Mouse (Mus musculus) c-Kit-positive CD71-positive TER-119-negative erythroid progenitor cells, embryonic 14.5 days (primary cell): ENCODE measurements around the gene Cblb.

Source experiments
- DNase-seq: peaks from one replicate; pipeline ENCODE4 v3.0.0-alpha.2; 2013; ENCODE audit warnings: low read depth

The Cblb gene

GRCm38 (mm10) chr16:52132808-52133490, 101.9 kb downstream of the Cblb start:
- no peak for DNase-seq

- DNase-seq, result no peak
Observed at GRCm38 (mm10) chr16:52134631-52135227, 103.7 kb downstream of the Cblb start.

- no peak for DNase-seq
Observed at GRCm38 (mm10) chr16:52135689-52136390, 104.8 kb downstream of the Cblb start.

- no peak for DNase-seq
Observed at GRCm38 (mm10) chr16:52143101-52143500, 112.1 kb downstream of the Cblb start.

- no peak for DNase-seq
Observed at GRCm38 (mm10) chr16:52143818-52144217, 112.8 kb downstream of the Cblb start.

GRCm38 (mm10) chr16:52144792-52145191, 113.8 kb downstream of the Cblb start:
- no peak for DNase-seq

GRCm38 (mm10) chr16:52145552-52145951, 114.5 kb downstream of the Cblb start:
- no peak for DNase-seq

- DNase-seq, result no peak
Observed at GRCm38 (mm10) chr16:52146976-52147696, 116.1 kb downstream of the Cblb start.

GRCm38 (mm10) chr16:52148041-52148440, 117.0 kb downstream of the Cblb start:
- DNase-seq, result no peak

- no peak for DNase-seq
Observed at GRCm38 (mm10) chr16:52149135-52149769, 118.2 kb downstream of the Cblb start.

GRCm38 (mm10) chr16:52155030-52155696, 124.1 kb downstream of the Cblb start:
- DNase-seq, result no peak

- DNase-seq, result no peak
Observed at GRCm38 (mm10) chr16:52159958-52160504, 129.0 kb downstream of the Cblb start.

GRCm38 (mm10) chr16:52164246-52164645, 133.2 kb downstream of the Cblb start:
- no peak for DNase-seq

- DNase-seq, result no peak
Observed at GRCm38 (mm10) chr16:52173253-52173652, 142.2 kb downstream of the Cblb start.

GRCm38 (mm10) chr16:52179839-52180238, 148.8 kb downstream of the Cblb start:
- DNase-seq, result no peak

- DNase-seq, result no peak
Observed at GRCm38 (mm10) chr16:52182057-52182456, 151.0 kb downstream of the Cblb start.

- DNase-seq, result no peak
Observed at GRCm38 (mm10) chr16:52184350-52184749, 153.3 kb downstream of the Cblb start.

- DNase-seq, result no peak
Observed at GRCm38 (mm10) chr16:52186731-52187130, 155.7 kb downstream of the Cblb start.

GRCm38 (mm10) chr16:52189103-52189502, 158.1 kb downstream of the Cblb start:
- DNase-seq, result no peak

- no peak for DNase-seq
Observed at GRCm38 (mm10) chr16:52190714-52191113, 159.7 kb downstream of the Cblb start.

- no peak for DNase-seq
Observed at GRCm38 (mm10) chr16:52194040-52194439, 163.0 kb downstream of the Cblb start.
